Mouse (Mus musculus): ENCODE results near the gene Hivep2. TPM values are rescaled to one million over a fixed set of nuclear protein-coding genes. Genes with fewer than 3 reads are reported as not detected.

Hivep2 gene
- polyA plus RNA-seq, 1 experiment from 2014 or later: 21.0 TPM

DNA sequence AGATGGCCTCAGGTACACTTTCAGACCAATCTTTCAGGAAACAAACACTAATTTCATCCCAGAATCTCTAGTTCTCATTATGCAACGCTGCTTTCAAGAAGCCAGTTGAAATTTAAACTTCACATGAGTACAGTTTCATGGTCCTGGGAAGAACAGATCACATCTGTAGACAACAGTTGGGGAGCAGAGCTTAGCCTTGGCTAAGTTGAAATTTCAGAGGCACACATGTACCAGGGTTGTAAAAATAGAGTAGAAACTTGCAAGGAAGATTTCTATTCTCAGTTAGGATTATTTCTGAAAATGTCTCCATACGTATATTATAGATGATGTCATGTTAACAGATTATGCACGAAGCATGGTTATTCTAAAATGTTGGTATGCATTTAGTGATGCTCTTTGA lies 172.8 kb downstream of the Hivep2 start:
- H3K36me3 ChIP-seq (ENCODE audit: control insufficient read depth, insufficient read depth, low read length): peaks cover 4% of the 10 kb centered on the region; the same call in 1 of the 2 replicates
- no peaks in the 10 kb centered on the region for H3K27me3 ChIP-seq (ENCODE audit: control insufficient read depth, insufficient read depth, low read length)
- no peaks in the 10 kb centered on the region for H3K4me1 ChIP-seq (ENCODE audit: control insufficient read depth, insufficient read depth, low read length)
- H3K4me2 ChIP-seq (ENCODE audit: low read depth, low read length): no peak overlapping the region
- no peak overlapping the region for H3K4me3 ChIP-seq (ENCODE audit: low read depth, low read length)
- 93% methylated on average over 3 of the region's 3 CpGs for whole genome bisulfite sequencing
- H3K27ac ChIP-seq (ENCODE audit: low read depth, low read length): no peak overlapping the region
- no peak for ATAC-seq (ENCODE audit: low read depth)
- no peaks in the 10 kb centered on the region for H3K9me3 ChIP-seq (ENCODE audit: control insufficient read depth, low read length)
- no peak overlapping the region for H3K9ac ChIP-seq (replicated peaks; ENCODE audit: low read depth, low read length)

DNA sequence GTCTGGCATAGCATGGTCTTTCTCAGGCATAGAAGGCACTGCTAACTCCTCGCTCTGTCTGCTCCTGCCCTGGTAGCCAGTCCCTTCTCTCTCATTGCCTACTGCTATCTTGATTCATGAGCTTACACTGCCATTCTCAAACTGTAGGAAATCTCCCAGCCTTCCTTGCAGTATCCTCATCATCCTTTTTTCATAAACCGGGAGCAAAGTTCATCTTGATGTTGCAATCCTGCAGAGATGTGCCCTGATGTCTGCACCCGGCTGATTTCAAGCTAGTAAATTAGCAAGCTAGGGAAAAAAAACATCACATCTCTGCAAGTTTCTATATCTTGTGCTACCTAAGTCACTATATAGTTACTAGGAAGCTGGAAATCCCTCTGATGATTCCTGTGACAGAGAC lies 179.0 kb downstream of the Hivep2 start:
- Histone ChIP-seq H3K4me2 (ENCODE audit: low read depth, low read length) (no peak overlapping the region), H3K36me3 (ENCODE audit: control insufficient read depth, insufficient read depth, low read length) (peaks cover 14% of the 10 kb centered on the region; the same call in 1 of the 2 replicates), H3K27ac (ENCODE audit: low read depth, low read length) (no peak overlapping the region), H3K27me3 (ENCODE audit: control insufficient read depth, insufficient read depth, low read length) (no peaks in the 10 kb centered on the region), H3K9ac (replicated peaks; ENCODE audit: low read depth, low read length) (no peak overlapping the region), H3K4me1 (ENCODE audit: control insufficient read depth, insufficient read depth, low read length) (no peaks in the 10 kb centered on the region), H3K9me3 (ENCODE audit: control insufficient read depth, low read length) (no peaks in the 10 kb centered on the region), H3K4me3 (ENCODE audit: low read depth, low read length) (no peak overlapping the region)
- 89% methylated on average over 3 of the region's 3 CpGs for WGBS
- no peak for ATAC-seq (ENCODE audit: low read depth)

DNA sequence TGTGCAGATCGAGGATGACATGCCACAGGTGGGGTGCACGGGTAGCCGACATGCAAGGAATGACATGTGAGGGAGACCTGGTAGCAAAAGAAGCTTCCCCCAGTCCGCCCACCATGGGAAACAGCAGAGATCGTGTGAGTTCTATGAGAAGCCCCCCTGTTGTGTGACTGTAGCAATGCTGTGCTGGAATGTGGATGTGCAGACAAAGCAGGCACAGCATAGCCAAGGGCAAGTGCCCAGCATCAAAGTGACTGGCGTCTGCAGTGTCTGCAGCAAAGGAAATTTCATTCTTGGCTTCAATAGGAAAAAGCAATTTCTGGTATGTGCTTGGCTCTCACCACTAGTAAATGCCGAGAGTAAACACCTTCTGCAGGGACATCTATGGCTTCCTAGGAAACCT lies 199.0 kb downstream of the Hivep2 start:
- Histone ChIP-seq H3K27me3 (ENCODE audit: control insufficient read depth, insufficient read depth, low read length) (no peaks in the 10 kb centered on the region), H3K9me3 (ENCODE audit: control insufficient read depth, low read length) (no peaks in the 10 kb centered on the region; the same call in 1 of the 2 replicates), H3K4me3 (ENCODE audit: low read depth, low read length) (no peak overlapping the region), H3K27ac (ENCODE audit: low read depth, low read length) (no peak overlapping the region), H3K36me3 (ENCODE audit: control insufficient read depth, insufficient read depth, low read length) (no peaks in the 10 kb centered on the region), H3K9ac (replicated peaks; ENCODE audit: low read depth, low read length) (no peak overlapping the region), H3K4me1 (ENCODE audit: control insufficient read depth, insufficient read depth, low read length) (no peaks in the 10 kb centered on the region), H3K4me2 (ENCODE audit: low read depth, low read length) (no peak overlapping the region)
- 58% methylated on average over 7 of the region's 7 CpGs for WGBS
- no peak for ATAC-seq (ENCODE audit: low read depth)

DNA sequence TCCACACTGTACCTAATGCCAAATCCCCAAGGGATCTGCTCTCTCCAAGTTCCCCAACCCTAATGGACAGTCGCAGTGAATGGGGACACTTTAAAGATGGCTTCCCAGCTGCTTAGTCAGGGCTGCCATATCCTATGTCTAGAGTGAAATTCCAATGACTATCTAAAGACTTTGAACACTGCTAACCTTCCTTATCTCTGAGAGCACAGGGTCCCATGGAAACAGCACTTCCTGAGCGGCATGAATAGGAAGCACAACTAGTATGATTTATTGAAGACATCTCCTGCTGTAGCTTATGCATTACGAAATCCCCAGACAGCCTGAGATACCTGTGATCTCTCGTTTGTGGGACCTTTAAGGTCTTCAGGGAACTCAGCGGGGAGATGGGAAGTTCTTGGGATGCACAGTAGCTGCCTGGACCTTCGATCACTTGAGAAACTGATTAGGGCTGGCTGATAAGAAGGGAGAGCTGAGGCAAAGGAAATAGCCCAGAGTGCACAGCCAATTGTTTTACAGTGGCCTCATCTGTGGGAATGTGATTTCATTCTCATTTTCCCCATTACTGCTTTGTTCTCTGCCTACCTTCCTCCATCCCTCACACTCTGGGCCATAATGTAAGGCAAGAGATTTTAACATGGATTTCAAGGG lies 202.4 kb downstream of the Hivep2 start:
- 80% methylated on average over 6 of the region's 6 CpGs for WGBS
- no peak overlapping the region for H3K4me3 ChIP-seq (ENCODE audit: low read depth, low read length)

DNA sequence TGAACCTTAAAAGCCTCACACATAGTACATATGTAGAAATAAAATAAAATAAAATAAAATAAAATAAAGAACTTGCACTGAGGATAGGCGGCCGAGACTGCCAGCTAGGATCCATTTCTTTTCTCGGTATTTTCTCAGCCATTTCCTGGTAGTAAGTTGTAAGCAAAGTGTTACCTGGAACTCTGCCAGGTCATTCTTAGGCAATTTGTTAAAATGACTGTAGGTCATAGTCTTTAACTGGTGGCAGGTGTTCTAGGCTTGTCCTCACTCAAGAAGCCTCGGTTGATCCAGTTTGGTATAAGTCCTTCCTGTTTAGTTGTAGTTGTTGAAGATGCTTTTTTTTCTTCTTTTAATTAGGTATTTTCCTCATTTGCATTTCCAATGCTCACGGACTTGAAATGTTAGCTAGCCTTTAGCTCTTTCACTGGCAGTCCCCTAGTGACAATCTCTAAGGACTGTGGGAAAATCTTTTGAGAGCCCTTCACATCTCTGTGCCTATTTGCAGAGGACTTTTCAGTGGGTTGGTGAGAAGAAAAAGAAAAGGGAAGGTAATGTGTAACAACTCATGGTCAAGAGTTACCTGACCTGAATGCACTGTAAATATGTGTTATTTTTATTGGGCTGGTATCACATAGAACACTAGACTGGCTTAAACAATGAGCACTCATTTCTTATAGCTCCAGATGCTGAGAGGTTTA lies 203.1 kb downstream of the Hivep2 start:
- WGBS: 72% methylated on average over 5 of the region's 5 CpGs
- H3K4me2 ChIP-seq (ENCODE audit: low read depth, low read length): no peak overlapping the region
- H3K27ac ChIP-seq (ENCODE audit: low read depth, low read length): no peak overlapping the region
- no peaks in the 10 kb centered on the region for H3K4me1 ChIP-seq (ENCODE audit: control insufficient read depth, insufficient read depth, low read length)
- H3K9me3 ChIP-seq (ENCODE audit: control insufficient read depth, low read length): no peaks in the 10 kb centered on the region
- ATAC-seq (ENCODE audit: low read depth): no peak
- H3K4me3 ChIP-seq (ENCODE audit: low read depth, low read length): no peak overlapping the region
- no peaks in the 10 kb centered on the region for H3K27me3 ChIP-seq (ENCODE audit: control insufficient read depth, insufficient read depth, low read length)
- H3K9ac ChIP-seq (replicated peaks; ENCODE audit: low read depth, low read length): no peak overlapping the region
- H3K36me3 ChIP-seq (ENCODE audit: control insufficient read depth, insufficient read depth, low read length): no peaks in the 10 kb centered on the region

More for the DNA sequence above, 202.4 kb downstream of the Hivep2 start:
- H3K27ac ChIP-seq (ENCODE audit: low read depth, low read length): no peak overlapping the region
- no peak overlapping the region for H3K4me2 ChIP-seq (ENCODE audit: low read depth, low read length)
- no peaks in the 10 kb centered on the region for H3K27me3 ChIP-seq (ENCODE audit: control insufficient read depth, insufficient read depth, low read length)
- no peaks in the 10 kb centered on the region for H3K9me3 ChIP-seq (ENCODE audit: control insufficient read depth, low read length)
- H3K9ac ChIP-seq (replicated peaks; ENCODE audit: low read depth, low read length): no peak overlapping the region
- H3K4me1 ChIP-seq (ENCODE audit: control insufficient read depth, insufficient read depth, low read length): no peaks in the 10 kb centered on the region
- no peak for ATAC-seq (ENCODE audit: low read depth)
- H3K36me3 ChIP-seq (ENCODE audit: control insufficient read depth, insufficient read depth, low read length): no peaks in the 10 kb centered on the region

DNA sequence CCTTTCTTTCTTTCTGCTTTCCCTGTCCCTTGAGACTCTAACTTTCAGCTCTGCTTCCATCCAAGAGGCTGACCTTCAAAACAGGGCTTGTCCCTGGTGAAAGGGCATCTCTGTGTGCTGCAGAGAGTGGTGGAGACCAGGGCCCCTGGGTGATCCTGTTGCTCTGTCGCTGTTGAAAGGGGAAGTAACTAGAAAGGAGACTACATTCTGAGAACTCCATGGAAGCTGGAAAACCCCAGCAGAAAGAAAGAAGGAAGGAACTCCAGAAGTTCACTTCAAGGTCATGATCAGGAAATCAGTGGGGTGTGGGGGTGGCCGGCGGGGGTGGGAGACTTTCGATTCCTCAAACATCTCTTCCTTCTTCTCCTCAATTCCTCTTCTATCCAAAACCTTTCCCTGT lies 208.2 kb downstream of the Hivep2 start:
- H3K36me3 ChIP-seq (ENCODE audit: control insufficient read depth, insufficient read depth, low read length): no peaks in the 10 kb centered on the region
- H3K9me3 ChIP-seq (ENCODE audit: control insufficient read depth, low read length): no peaks in the 10 kb centered on the region
- no peak for ATAC-seq (ENCODE audit: low read depth)
- 78% methylated on average over 4 of the region's 4 CpGs for WGBS
- no peaks in the 10 kb centered on the region for H3K4me1 ChIP-seq (ENCODE audit: control insufficient read depth, insufficient read depth, low read length)
- no peak overlapping the region for H3K4me3 ChIP-seq (ENCODE audit: low read depth, low read length)
- H3K27ac ChIP-seq (ENCODE audit: low read depth, low read length): no peak overlapping the region
- H3K27me3 ChIP-seq (ENCODE audit: control insufficient read depth, insufficient read depth, low read length): no peaks in the 10 kb centered on the region
- no peak overlapping the region for H3K9ac ChIP-seq (replicated peaks; ENCODE audit: low read depth, low read length)
- no peak overlapping the region for H3K4me2 ChIP-seq (ENCODE audit: low read depth, low read length)

DNA sequence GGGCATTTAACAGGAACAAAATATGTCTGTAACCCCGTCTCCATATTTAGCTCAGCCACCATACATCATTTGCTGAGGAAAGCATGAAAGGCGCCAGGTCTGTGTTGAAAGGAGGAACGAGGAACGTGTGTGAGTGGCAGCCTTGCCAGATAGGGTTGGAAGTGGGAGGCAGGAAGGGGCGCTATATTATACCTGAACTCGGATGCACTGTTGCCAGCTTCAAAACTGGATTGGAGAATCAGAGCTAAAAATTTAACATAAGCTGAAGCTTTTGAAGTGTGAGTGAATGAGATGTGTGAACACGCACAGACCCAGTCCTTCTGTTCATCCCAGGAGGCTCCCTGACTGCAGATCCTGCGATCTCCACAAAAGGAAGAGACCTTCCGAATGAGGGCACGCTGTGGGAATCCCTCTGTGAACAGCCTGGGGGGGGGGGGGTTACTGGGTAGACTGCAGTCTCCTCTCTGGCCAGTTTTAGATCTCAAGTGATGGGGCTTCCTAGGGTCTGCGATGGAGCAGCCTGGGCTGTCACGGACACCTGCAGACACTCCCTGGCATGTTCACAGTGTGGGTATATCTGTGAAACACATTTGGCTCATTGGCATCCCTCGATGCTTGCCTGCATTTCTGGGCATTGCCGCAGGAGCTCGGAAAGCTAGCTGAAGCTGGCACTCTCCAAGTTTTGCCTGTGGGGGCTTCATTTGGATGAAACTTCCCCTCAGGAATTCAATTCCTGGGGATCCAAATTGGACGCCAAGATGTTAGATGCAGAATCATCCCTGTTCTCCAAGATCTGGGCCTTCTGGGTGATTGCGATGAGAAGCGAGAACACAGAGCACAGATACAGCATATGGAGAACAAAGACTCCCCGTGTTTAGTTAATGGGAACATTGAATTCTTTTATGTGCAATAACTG lies 213.8 kb downstream of the Hivep2 start:
- Histone ChIP-seq H3K9me3 (ENCODE audit: control insufficient read depth, low read length) (no peaks in the 10 kb centered on the region), H3K4me2 (ENCODE audit: low read depth, low read length) (no peak overlapping the region), H3K27me3 (ENCODE audit: control insufficient read depth, insufficient read depth, low read length) (no peaks in the 10 kb centered on the region), H3K27ac (ENCODE audit: low read depth, low read length) (no peak overlapping the region), H3K4me1 (ENCODE audit: control insufficient read depth, insufficient read depth, low read length) (no peaks in the 10 kb centered on the region), H3K4me3 (ENCODE audit: low read depth, low read length) (no peak overlapping the region), H3K36me3 (ENCODE audit: control insufficient read depth, insufficient read depth, low read length) (no peaks in the 10 kb centered on the region), H3K9ac (replicated peaks; ENCODE audit: low read depth, low read length) (no peak overlapping the region)
- ATAC-seq (ENCODE audit: low read depth): no peak
- WGBS: 80% methylated on average over 19 of the region's 19 CpGs

DNA sequence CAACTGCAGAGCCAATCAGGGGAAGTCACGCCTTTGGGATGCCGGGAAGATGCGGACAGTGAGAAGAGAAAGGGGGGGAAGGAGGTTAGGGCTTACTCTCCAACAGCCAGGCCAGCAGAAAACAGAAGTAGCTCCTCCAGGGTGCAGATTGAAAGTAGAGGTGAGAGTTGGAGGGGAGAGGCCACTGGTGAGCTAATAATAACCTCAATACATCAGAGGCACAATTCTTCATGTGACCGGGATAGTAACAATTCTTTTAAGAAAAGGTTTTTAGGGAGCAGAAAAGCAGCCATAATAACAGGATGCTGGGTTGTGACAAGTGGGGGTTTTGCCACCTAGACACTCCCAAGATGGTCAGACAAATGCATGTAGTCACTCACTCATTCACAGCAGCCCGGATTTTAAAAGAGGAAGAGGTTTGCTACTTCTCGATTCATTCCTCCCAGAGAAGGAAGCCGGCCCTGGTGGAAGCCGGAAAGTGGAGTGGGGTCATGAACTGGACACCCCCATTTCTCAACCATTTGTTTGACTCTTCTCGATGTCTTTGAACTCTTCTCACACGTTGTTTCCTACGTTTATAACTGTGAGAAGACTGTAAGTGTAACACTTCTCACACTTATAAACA lies 220.6 kb downstream of the Hivep2 start:
- no peaks in the 10 kb centered on the region for H3K36me3 ChIP-seq (ENCODE audit: control insufficient read depth, insufficient read depth, low read length)
- no peaks in the 10 kb centered on the region for H3K9me3 ChIP-seq (ENCODE audit: control insufficient read depth, low read length)
- no peak overlapping the region for H3K4me2 ChIP-seq (ENCODE audit: low read depth, low read length)
- no peak for ATAC-seq (ENCODE audit: low read depth)
- 82% methylated on average over 11 of the region's 11 CpGs for WGBS
- H3K4me3 ChIP-seq (ENCODE audit: low read depth, low read length): no peak overlapping the region
- H3K27ac ChIP-seq (ENCODE audit: low read depth, low read length): no peak overlapping the region
- no peak overlapping the region for H3K9ac ChIP-seq (replicated peaks; ENCODE audit: low read depth, low read length)
- H3K4me1 ChIP-seq (ENCODE audit: control insufficient read depth, insufficient read depth, low read length): no peaks in the 10 kb centered on the region
- H3K27me3 ChIP-seq (ENCODE audit: control insufficient read depth, insufficient read depth, low read length): no peaks in the 10 kb centered on the region

All from neural tube, embryonic 14.5 days (tissue).